In the genomic region with DNA sequence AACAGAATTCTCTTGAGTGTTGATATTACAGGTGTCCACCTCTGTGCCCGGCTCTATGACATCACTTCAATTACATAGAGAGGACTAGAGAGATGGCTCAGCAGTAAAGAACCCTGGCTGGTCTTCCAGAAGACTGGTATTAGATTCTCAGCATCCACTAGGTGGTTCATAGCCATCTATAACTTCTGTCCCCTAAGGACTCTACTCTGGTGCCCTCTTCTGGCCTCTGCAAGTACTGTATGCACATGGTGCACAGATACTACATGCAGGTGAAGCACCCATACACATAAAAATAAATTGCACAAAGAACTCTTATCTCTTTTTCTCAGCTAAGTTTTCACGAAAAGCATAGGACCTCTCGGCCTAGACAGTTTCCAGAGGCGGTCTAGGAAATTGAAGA, we compare ENCODE assay signal across 9 mouse cellular contexts. TPM values are rescaled to one million over a fixed set of nuclear protein-coding genes. Genes with fewer than 3 reads are reported as not detected.
DNase-seq lines count a peak whose midpoint lies in the region; ATAC-seq and TF ChIP-seq lines count a peak whose summit lies in the region.
"Had no signal": no experiment of that assay in that cellular context is flagged by ENCODE, and none has a peak within 500 bp of the region (broad histone marks: within the 10 kb centered on the region; RNA-seq: fewer than 3 reads in every experiment).

No protein-coding gene starts in this region.

- intact Hi-C loops in left cerebral cortex, postnatal 25 days (cut with DNase I) = no loop called here

- no peak overlapping the region for H3K9ac ChIP-seq in midbrain, postnatal 0 days (replicated peaks; ENCODE audit: low read length, poor library complexity, severe bottlenecking)
- no peak overlapping the region for H3K9ac ChIP-seq in midbrain, embryonic 11.5 days (ENCODE audit: low read length)
- H3K9ac ChIP-seq in liver, embryonic 13.5 days = no peak overlapping the region
- H3K9ac ChIP-seq: lung, embryonic 15.5 days had no signal

- no peak overlapping the region for H3K4me2 ChIP-seq in midbrain, postnatal 0 days (ENCODE audit: low read depth, low read length, poor library complexity, severe bottlenecking)
- H3K4me2 ChIP-seq in midbrain, embryonic 11.5 days = no peak overlapping the region
- no peak overlapping the region for H3K4me2 ChIP-seq in liver, embryonic 13.5 days
- H3K4me2 ChIP-seq: lung, embryonic 15.5 days had no signal

- H3K4me3 ChIP-seq in midbrain, postnatal 0 days (ENCODE audit: low read depth, low read length) = no peak overlapping the region
- H3K4me3 ChIP-seq in midbrain, embryonic 11.5 days (ENCODE audit: low read depth, low read length) = no peak overlapping the region
- no peak overlapping the region for H3K4me3 ChIP-seq in liver, embryonic 13.5 days (replicated peaks)
- H3K4me3 ChIP-seq: lung, embryonic 15.5 days had no signal

- 95% methylated on average over 4 of the region's 4 CpGs for WGBS in midbrain, postnatal 0 days
- WGBS in midbrain, embryonic 11.5 days = 94% methylated on average over 4 of the region's 4 CpGs
- WGBS in liver, embryonic 13.5 days (ENCODE audit: insufficient replicate concordance) = 82% methylated on average over 4 of the region's 4 CpGs

- no peak for ATAC-seq in midbrain, postnatal 0 days (ENCODE audit: low FRiP score)
- ATAC-seq in midbrain, embryonic 11.5 days (ENCODE audit: low FRiP score) = no peak
- ATAC-seq in liver, embryonic 13.5 days (ENCODE audit: low read depth) = peak; percentile 50; the same call in 1 of the 2 replicates

- H3K36me3 ChIP-seq in midbrain, postnatal 0 days (ENCODE audit: insufficient read depth, low read length) = no peaks in the 10 kb centered on the region
- peaks cover 3% of the 10 kb centered on the region; the same call in 1 of the 2 replicates for H3K36me3 ChIP-seq in midbrain, embryonic 11.5 days (ENCODE audit: control insufficient read depth, insufficient read depth, low read length)
- H3K36me3 ChIP-seq in liver, embryonic 13.5 days = peaks cover 25% of the 10 kb centered on the region

- H3K9me3 ChIP-seq in midbrain, postnatal 0 days (ENCODE audit: low read length) = no peaks in the 10 kb centered on the region
- no peaks in the 10 kb centered on the region for H3K9me3 ChIP-seq in midbrain, embryonic 11.5 days (ENCODE audit: control insufficient read depth, low read length)
- H3K9me3 ChIP-seq in liver, embryonic 13.5 days (replicated peaks) = no peaks in the 10 kb centered on the region
- H3K9me3 ChIP-seq: lung, embryonic 15.5 days had no signal

- no peaks in the 10 kb centered on the region for H3K27me3 ChIP-seq in midbrain, postnatal 0 days (ENCODE audit: insufficient read depth, low read length)
- H3K27me3 ChIP-seq in midbrain, embryonic 11.5 days (ENCODE audit: control insufficient read depth, insufficient read depth, low read length) = no peaks in the 10 kb centered on the region
- no peaks in the 10 kb centered on the region for H3K27me3 ChIP-seq in liver, embryonic 13.5 days
- H3K27me3 ChIP-seq: lung, embryonic 15.5 days had no signal

- H3K4me1 ChIP-seq in midbrain, postnatal 0 days (ENCODE audit: insufficient read depth, low read length) = no peaks in the 10 kb centered on the region
- H3K4me1 ChIP-seq in midbrain, embryonic 11.5 days (ENCODE audit: control insufficient read depth, insufficient read depth, low read length) = no peaks in the 10 kb centered on the region
- peaks cover 7% of the 10 kb centered on the region for H3K4me1 ChIP-seq in liver, embryonic 13.5 days (replicated peaks)
- H3K4me1 ChIP-seq: lung, embryonic 15.5 days had no signal

- peak; percentile 18 to 50 for DNase-seq in cerebellum, postnatal 14 days
- no peak for DNase-seq in cerebellum, postnatal 25 days
- no peak for DNase-seq in midbrain, postnatal 0 days (ENCODE audit: low spot score)
- DNase-seq in midbrain, embryonic 11.5 days (ENCODE audit: low spot score, missing footprints) = no peak
- peak; percentile 25 for DNase-seq in liver, embryonic 13.5 days
- peak; percentile 78 for DNase-seq in thymus, postnatal 4 days
- DNase-seq in gastrocnemius, postnatal 25 days = no peak
- no peak for DNase-seq in left cerebral cortex, postnatal 25 days (ENCODE audit: low spot score in 2 of 2)

- H3K27ac ChIP-seq in midbrain, postnatal 0 days (ENCODE audit: low read depth, low read length) = no peak overlapping the region
- H3K27ac ChIP-seq in midbrain, embryonic 11.5 days (ENCODE audit: low read depth, low read length) = no peak overlapping the region
- no peak overlapping the region for H3K27ac ChIP-seq in liver, embryonic 13.5 days
- H3K27ac ChIP-seq: lung, embryonic 15.5 days had no signal

- peak; percentile 58 for TF ChIP-seq CTCF in midbrain, postnatal 0 days (IDR thresholded peaks at IDR 0.05)

RNA-seq across cellular contexts. Expression of a gene that starts 14.5 kb away (rescaled TPM):
- 195 and 294 TPM in 2 replicates for total RNA-seq in midbrain, postnatal 0 days (2014; rRNA removed)
- polyA plus RNA-seq in midbrain, postnatal 0 days (2015; fragmentation: Nextera tagmentation; extraction: Ambion mirVana) = 80.0 and 87.1 TPM in 2 replicates
- polyA plus RNA-seq in midbrain, embryonic 11.5 days (2014; fragmentation: Nextera tagmentation; extraction: Ambion mirVana) = 95.5 and 104 TPM in 2 replicates
- 42.4 and 45.1 TPM in 2 replicates for polyA plus RNA-seq in liver, embryonic 13.5 days (2015; fragmentation: Nextera tagmentation; extraction: Ambion mirVana)
- total RNA-seq in gastrocnemius, postnatal 25 days (2021) = 100 to 1,000 TPM in 1 of 2 experiments, 10 to 100 TPM in 1; 99.6 to 101 TPM
- 100 to 1,000 TPM; 183 to 184 TPM for total RNA-seq in left cerebral cortex, postnatal 25 days (2021)

Comparison
In these comparisons a context has a peak if more than half of its experiments do, and no peak if none do; other contexts are left out.
1. DNase-seq: peak in cerebellum, postnatal 14 days (2 of 2), liver, embryonic 13.5 days (single experiment) and thymus, postnatal 4 days (single experiment); none in cerebellum, postnatal 25 days (0 of 2), midbrain, postnatal 0 days (single experiment), midbrain, embryonic 11.5 days (single experiment), gastrocnemius, postnatal 25 days (single experiment) and left cerebral cortex, postnatal 25 days (0 of 2).